Mouse (Mus musculus) frontal cortex, postnatal 10 days (tissue): ENCODE measurements around the gene Ap2a2.
"Not testable (repeated sequence)": the region's sequence is repeated elsewhere in the genome, so short reads cannot be mapped to it uniquely, and the experiment has no call there.

Experiments
- DNase-seq, 2 experiments: peaks; one replicate each; pipeline ENCODE4 v3.0.0; 2022; ENCODE audit warnings: low spot score in 2 of 2, mixed read lengths in 1 of 2

Gene Ap2a2

GRCm38 (mm10) chr7:141660346-141660745, 98.4 kb downstream of the Ap2a2 start:
- DNase-seq, result no peak

GRCm38 (mm10) chr7:141661481-141661880, 99.5 kb downstream of the Ap2a2 start:
- DNase-seq, result no peak

GRCm38 (mm10) chr7:141662223-141662622, 100.2 kb downstream of the Ap2a2 start:
- DNase-seq, result no peak

- no peak for DNase-seq
Measured at GRCm38 (mm10) chr7:141666190-141666589, 104.2 kb downstream of the Ap2a2 start.

- not testable (repeated sequence) for DNase-seq
Measured at GRCm38 (mm10) chr7:141669097-141669496, 107.1 kb downstream of the Ap2a2 start.

- no peak for DNase-seq
Measured at GRCm38 (mm10) chr7:141670999-141671398, 109.0 kb downstream of the Ap2a2 start.

GRCm38 (mm10) chr7:141671626-141672291, 109.8 kb downstream of the Ap2a2 start:
- DNase-seq, result no peak

- DNase-seq, result no peak
Measured at GRCm38 (mm10) chr7:141678922-141679321, 116.9 kb downstream of the Ap2a2 start.
